Mouse (Mus musculus) right cerebral cortex, postnatal 36 days (tissue): ENCODE data around the gene Cryl1.

Experiments used
- DNase-seq, 2 experiments: peaks; one replicate each; pipeline ENCODE4 v3.0.0; 2022; ENCODE audit warnings: low spot score in 2 of 2, mixed read lengths in 1 of 2

Gene Cryl1

DNA sequence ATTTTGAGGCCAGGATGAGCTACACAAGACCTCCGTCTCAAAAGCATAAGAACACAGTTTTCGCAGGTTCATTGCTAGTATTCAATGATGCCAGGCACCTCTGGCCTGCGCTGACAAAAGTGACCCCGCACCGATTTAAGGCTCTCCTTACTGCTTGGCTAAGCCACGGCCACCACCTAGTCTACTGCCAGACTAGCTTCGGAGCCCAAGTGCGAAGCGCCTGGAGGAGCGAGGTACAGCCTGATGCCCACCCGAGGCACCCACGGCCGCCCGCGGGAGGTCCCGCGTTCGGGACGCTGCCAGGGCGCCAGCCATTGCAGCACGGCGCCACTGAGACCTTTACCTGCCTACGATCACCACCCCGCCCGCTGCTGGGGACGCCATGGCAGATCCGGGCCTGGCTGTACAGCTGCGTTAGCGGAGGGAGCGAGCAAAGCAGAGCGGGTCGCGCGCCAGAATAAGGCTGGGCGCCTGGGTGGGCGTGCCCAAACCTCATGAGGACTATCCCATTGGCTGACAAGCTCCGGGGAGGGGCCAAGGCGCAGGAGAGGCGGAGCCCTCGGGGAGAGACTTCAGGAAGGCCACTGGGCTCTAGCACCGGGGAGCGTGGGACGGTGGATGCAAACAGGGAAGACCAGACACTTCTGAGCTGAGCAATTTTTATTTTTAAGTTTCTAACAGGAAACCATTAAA lies at the start of gene Cryl1:
TSS of gene Cryl1 (minus strand) at position 465 of the 693 bp plus-strand sequence.
- peak; percentile 93 to 94 for DNase-seq

DNA sequence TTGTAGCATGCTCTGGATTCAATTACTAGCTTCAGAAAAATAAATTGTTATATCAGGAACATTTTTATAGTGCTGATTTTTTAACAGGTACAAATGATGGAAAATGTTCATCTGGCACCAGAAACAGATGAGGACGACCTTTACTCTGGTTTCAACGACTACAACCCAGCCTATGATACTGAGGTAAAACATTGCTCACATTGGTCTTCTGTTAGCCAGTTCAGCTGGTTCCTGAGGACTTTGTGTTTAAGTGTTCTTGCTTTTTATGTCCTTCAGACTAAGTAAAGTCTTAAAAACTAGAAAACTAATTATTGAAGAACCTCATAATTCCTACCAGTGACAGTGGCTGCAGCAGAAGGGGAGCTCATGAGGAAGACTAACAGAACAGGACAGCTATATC lies 32.1 kb upstream of the Cryl1 start:
- DNase-seq: no peak

DNA sequence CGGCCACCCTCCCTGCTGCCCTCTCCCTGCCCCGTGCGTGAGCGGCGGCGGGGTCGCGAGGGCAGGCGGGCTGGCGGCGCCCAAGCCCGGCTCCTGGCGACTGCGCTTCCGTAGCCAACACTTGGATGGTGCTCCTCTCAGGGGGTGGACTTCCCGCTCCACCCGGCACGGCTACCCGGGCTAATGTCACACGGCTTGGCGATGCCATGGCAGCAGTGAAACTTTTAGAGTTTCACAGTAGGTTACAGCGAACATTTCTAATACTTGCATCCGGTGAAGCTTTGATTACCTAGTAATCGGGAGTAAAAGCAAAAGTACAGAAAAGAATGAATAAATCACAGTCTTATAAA lies 25.9 kb upstream of the Cryl1 start:
- peak in 1 of 2 experiments; percentile 24 for DNase-seq

DNA sequence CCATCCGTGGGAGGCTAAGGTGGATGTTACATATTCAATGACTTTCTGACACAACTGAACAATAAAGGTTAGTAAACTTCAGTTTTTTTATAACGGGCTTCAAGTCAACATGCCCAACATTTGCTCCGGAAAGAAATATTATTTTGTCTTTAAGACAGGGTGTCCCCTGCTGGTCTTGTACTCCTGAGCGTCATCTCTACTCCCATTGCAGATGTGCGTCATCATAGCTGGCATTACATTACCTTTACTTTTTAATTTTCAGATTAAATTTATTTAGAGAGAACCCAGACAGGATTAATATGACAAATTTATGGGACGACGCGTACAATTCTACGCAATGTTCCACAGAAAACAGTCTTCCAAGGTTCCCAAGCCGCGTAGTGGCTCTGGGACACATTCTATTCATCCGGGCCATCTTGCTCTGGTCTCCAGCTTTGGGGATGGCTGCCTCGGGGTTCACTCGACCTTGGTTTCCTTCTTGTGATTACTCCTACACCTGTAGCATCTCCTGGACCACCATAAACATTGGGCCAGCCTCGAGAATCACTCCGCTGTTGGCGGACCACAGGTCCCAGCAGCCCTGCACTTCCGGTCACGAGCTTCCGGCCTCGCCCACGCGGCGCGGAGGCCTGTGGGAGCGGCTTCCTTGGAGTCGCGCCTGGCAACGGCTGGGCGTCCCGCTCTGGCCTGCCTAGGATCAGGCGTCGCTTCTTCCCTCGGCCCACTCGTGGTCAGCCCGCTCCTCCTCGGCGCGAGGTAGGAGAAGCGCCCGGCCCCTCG lies 25.3 kb upstream of the Cryl1 start, which contains the start of gene Ift88:
TSS of gene Ift88 (plus strand) at position 631 of the 780 bp plus-strand sequence.
- peak; percentile 93 to 94 for DNase-seq

DNA sequence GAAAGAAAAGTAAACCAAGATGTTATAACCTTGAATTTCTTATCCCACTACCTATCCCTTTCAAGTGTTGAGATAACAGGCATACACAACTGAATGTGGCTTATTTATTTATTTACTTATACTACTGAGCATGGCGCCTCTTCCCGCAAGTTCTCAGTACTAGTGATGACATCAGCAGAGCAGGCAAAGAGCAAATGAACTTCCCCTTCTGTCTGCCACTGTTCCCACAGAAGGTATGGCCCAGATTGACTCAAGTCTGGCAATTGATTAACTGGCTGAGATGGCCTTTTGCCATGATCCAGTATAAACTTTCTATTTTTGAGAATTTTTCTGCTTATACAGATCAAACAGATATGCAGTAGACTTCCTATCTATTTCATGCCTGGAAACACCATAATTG lies 18.9 kb upstream of the Cryl1 start:
- no peak for DNase-seq

DNA sequence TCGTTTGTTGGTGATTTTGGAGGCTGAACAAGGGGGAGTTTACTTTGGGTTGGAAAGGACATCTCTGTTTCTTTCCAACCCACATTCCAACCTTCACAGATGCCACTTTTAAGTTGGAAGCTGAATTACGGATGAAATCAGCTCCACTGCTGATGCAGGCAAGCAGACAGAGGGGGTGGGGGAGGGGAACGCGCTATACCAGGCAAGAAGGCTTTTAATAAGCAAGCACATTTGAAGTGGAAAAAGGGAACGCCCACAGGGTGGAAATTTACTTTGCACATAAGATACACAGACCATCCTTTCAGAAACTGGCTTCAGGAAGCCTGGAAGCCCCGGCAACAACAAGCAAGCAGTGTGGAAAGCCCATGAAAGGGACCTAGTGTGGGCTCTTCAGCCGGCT lies 13.8 kb upstream of the Cryl1 start:
- peak in 1 of 2 experiments; percentile 28 for DNase-seq

DNA sequence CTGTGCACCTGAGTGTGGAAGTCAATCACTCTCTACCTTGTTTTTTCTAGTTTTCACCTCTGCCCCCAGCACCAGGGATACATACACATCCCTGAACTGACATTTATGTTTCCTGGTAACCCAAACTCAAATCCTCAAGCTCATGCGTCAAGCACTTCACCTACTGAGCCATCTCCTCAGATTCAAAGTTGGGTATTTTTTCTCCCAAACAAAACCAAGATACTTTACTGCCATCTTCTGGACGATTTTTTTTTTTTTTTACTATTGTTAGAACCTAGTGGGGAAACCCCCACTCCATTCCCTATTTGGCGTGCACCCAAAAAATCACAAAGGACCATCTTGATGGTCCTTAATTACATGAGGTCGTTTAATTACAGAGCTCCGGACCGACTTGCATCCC lies 10.8 kb upstream of the Cryl1 start:
- no peak for DNase-seq

DNA sequence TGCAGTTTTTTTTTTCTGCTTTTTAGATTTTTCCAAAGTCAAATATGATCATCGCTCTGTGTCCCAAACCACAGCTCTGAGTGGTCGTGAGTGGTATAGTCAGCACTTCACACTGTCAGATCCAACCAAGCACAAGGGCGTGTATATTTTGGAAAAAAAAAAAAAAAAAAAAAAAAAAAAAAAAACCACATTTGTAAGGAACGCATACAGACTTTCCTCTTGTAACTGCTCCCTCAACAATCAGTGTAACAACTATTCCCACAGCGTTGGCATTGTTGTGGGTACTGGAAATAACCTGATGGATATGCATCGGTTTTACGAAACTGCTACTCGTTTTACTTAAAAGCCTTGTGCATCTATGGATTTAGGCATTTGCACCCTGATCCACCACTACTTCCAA lies 9.8 kb upstream of the Cryl1 start:
- no peak for DNase-seq

DNA sequence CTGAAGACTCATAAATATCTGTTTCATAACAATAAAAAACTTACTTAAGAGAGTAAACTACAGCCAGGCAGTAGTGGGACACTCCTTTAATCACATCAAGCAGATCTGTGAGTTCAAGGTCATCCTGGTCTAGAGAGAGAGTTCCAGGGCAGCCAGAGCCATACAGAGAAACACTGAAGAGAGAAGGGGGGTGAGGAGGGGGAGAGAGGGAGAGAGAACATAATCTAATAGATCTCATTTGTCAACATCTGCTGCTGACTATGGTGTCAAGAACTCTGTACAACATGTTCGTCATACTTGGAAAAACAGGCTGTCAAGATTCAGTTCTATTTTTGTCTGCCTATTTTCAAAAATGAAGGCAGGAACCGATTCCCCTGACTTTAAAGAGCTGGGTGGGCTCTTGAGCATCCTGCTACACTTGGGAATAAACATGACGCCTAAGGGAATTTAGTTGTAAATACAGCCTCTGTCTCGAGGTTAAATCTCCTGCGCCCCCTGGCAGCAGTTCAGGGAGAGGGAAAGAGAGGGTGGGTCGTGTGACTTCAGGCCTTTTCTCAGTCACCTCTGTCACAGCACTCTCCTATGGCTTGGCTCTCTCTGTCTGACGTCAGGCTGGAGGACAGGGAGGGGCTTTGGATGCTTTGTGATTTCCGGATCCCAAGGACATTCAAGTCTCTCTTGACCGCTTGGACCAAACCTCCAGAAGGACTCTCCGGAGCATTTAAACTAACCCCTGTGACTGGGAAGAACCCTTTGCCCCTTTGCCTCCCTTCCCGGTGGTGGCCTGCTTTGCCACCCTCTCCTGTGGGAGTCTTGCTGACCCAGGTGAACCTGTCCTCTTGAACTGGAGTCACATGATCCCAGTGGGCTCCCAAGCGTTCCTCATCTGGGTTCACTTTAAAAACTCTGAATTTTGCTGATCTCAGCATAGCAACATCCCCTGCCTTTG lies 9.0 kb upstream of the Cryl1 start:
- DNase-seq: no peak

DNA sequence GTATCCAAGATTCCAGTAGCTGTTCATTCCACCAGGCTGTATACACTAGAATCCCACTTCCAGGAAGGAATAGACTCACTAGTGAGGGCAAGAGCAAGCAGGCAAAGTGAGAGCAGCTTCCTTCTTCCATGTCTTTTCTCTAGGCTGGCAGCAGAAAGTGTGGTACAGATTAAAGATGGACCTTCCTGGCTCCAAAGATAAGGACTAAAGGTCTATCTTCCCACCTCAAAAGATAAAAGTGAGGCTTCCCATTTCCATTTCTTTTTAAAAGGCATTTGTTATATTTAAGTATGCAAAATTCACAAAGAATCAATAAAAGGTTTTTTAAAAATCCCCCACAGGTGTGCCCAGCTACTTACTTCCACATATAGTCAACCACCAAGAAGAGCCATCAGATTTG lies 4.5 kb upstream of the Cryl1 start:
- DNase-seq: no peak

DNA sequence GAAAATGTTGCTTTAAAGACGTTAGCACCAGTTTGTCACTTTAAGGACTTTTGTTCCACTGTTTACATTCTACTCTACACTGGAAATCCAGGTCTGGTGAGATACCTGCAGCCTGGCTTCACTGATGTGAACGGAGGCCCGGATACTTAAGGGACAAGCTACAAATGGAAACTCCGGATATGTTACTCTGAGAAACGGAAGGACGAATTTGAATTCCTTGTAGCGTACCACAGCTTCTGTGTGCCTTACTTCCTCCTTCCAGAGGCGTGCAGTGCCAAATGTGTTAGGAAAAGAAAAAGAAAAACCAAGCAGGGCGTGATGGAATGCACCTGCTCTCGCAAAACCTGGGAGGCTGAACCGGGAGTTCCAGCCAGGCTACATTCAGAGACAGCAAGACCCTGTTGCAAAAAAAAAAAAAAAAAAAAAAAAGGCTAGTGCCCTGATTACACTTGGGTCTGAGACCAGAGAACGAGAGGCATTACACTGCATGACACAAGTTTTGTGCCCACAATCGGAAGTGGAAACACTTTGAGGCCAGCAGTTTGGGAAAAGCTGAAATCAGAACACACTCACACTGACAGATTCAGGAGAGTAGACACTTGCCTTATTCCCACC lies 591 bp upstream of the Cryl1 start:
- DNase-seq: no peak

DNA sequence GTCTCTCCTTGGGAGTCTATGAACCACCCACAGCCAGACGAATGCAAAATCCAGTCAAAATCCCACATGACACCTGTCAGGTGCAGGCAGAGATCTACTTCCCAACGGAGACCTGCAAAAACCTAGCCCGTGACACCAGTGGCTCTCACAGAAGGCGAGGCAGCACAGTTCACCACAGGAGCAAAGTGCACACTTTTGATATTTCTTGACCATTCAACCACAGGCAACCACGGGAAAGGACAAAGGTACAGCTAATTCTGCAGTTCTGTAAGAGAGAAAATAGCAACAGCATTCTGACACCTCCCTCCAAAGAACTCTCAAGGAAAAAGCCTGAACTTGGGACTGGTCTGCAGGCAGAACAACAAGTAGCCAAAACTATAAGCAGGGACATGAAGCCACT lies 1.1 kb downstream of the Cryl1 start:
- no peak for DNase-seq

DNA sequence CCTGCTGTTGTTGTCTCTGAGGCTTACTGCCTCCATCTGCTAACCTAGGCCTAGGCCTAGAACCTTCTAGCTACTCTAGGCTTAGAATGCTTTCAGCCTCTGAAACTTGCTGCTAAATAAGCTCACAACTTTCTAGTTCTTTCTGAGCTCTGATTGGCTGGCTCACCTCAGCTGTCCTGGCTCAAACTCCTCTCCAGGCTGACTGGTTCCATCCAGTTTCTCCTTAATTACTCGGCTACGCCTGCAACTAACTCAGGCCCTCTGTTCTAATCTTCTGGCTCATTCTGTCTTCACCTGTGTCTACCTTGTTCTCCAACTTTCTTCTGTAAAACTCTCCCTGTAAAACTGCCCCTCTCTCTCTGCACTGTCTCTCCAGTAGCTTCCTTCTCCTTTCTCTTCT lies 2.9 kb downstream of the Cryl1 start:
- no peak for DNase-seq

DNA sequence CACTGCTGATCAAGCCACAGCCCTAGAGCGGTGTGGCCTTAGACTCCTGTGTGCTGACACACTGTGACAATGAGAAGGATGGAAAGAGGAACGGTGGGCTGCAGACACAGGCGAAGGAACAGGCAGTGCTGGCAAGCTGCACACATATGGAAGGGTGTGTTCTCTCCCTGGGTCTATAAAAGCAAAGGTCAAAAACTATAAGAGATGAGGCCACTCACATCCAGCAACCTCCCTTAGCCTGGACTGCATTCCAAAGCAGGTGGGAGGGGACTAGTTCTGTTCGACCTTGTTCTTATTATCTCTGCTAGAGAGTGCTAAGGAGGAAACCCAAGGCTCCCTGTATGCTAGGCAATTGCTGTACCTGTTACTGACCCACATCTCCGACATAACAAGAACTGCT lies 6.1 kb downstream of the Cryl1 start:
- no peak for DNase-seq

DNA sequence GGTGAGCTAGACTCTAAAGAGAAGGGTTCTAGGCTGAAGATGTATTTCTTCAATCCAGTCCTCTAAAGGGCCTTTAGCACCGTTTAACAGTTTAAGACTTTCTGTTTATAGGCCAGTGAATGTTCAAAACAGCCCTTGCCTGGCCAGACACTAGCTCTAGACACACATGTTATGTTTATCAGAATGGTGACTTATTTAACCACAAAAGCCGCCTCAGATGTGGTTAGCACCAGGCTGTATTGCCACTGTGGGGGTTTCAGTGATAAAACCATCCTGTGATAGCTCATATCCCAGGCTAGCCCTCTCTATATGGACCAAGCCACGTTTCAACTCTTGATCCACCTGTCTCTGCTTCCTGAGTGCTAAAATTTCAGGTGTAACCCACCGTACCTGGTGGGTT lies 6.7 kb downstream of the Cryl1 start:
- DNase-seq: no peak

DNA sequence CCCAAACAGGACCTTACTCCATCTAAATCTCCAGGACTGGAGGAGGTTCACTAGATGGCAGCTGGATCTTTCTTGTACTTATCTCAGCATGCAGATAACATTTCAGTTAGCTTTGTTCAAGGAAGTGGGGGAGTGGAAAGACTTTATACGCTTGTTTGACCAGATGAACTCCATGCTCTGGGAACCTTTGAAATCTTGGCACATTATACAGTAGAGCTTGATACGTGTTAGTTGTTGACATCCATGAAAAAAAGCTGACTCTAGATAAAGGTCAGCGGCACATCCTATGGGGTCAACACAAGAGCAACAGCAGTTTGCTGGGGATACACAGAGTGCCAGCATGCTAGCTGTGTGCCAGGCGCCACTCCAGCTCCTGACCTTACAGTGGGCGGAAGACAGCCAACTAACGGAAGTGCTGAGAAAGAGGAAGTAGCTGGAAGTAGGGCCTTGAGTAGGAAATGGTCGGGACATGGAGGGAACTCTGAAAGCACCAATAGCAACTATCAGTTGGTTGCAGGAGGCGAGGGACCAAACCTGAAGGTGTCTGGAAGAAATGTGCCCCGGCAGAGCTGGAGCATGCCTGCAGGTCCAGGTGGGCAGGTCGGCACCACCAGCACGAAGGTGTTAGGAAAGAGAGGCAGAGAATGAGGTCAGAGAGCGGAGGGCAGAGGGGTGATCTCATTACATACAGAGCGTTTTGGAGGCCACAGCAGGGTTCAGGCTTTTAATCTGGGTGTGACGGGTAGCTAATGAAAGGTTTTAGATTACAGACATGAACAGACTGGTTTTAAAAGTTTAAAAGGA lies 11.4 kb downstream of the Cryl1 start:
- DNase-seq: no peak

DNA sequence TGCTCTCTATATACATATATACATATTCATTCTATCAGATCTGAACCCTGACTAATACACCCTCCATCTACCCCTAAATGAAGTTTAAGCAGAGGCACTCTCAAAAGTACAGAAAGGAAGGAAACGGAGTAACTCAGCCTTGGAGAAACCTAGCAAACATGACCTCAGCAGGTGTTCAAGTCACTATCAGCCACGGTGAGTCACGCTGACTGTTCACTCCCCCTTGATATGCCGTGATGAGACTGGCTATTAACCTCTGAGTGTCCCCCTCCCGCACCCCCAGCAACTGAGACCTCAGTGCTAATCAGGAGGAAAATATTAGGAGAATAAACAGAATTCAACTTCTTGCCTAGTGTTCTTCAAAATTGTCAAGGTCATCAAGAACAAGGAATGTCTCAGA lies 12.7 kb downstream of the Cryl1 start:
- no peak for DNase-seq

DNA sequence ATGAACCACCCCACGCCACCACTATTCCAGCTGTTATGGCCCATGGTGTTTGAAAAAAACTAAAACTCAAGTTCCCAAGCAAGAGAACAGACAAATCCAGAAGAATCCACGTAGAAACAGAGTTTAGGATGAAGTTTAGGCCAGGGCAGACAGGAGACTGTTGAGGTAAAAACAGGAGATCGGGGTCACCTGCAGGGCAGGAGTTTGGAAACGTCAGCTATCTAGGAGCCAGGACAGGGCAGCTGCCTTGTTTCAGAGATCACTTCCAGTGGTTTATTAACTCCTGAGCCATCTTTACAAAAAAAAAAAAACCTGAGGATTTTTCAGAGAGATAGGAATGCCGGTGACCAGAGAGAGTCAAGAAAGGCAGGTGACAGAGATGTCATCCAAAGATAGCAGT lies 20.8 kb downstream of the Cryl1 start:
- DNase-seq: no peak

DNA sequence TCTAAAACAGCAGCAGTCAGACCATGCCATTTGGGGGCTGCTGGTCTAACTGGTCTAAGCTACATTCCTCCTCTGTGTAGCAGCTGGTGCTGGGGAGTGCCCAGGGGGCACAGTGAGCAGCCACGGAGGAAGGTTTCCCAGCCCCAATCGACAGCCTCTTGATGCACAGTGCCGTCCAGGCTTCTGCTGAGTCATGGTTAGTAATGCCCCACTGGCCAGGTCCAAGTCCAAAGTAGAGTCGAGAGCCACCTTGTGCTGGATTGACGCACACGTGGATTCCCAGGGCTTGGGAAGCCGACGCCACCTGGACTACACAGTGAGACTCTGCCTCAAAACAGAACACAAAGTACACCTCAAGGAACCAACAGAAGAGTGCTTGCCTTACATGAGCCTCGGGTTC lies 21.4 kb downstream of the Cryl1 start:
- no peak for DNase-seq

DNA sequence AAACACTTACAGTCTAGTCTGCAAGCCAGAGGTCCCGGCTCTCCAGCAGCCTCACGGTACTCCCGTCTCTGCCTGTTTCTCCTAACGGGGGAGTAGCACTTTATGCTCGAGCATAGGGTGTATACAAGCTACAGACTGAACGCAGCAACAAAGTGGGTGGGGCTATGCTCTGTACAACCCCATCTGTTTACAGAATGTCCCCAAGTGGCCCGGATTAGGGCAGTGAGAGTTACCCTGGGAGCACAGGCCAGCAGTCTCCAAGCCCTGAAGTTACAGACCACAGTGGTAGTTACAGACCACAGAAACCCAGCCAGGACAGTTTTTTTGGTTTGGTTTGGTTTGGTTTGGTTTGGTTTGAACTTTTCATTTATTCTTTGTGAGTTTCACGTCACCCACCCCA lies 22.3 kb downstream of the Cryl1 start:
- DNase-seq: no peak

DNA sequence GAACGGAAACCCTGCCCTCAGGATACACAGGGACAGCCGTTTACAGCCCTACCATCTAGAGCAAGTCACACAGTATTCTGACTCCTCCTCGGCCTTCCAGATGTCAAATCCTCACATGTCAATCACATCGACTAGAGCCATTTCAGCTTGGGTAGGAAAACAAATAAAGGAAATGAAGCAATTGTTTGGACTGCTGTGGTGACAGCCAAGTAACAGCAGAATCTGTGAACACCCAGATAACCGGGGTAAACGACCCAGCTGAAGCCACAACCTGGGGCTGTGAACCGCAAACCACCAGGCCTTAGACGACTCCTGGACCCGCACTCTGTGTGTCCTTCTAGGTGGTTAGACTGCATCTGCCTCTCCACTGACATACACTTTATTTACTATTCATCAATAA lies 23.1 kb downstream of the Cryl1 start:
- no peak for DNase-seq
